ENCODE assay signal across 20 mouse cellular contexts in the genomic region with DNA sequence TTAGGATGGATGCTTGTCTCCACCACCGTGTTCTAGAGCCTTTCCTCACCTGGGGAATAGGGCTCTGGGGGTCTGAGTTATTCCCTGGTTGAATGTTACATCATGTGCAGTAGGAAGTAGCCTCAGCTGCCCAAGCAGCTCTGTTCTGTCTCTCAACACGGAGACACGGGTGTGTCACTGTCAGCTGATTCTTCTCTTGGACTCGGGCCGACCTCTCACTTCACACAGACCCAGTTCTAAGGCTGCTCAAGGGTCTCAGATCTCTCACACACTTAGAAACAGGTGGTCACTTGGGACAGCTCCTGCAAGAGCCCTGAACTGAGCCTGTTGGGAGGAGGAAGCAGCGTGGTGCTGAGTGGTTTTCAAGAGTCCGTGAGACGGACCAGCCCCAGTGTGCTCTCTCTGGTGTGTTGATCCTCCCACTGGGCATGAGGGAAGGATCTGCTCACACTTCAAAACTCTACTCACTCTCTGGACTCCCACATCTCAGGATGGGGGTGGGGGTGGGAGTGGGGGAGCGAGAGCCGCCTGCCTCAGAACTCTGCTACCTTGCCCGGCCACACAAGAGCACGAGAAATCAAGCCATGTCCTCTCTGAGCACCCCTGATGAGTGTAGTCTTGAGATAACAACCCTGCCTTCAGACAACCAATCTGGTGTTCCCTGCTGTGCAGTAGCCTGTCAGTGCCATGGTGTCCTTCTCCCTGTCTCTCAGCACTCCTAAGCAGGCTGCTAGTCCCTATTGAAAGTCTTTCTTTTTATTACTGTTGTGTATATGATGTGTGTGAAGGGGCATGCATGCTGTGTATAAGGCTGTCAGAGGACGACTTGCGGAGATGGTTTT. TPM values are rescaled to one million over a fixed set of nuclear protein-coding genes. Genes with fewer than 3 reads are reported as not detected.
"Had no signal": no experiment of that assay in that cellular context is flagged by ENCODE, and none has a peak within 500 bp of the region (broad histone marks: within the 10 kb centered on the region; RNA-seq: fewer than 3 reads in every experiment).

No protein-coding gene starts in this region.

- H3K36me3 ChIP-seq: kidney, embryonic 15.5 days; liver, embryonic 15.5 days; midbrain, embryonic 10.5 days; midbrain, embryonic 15.5 days; neural tube, embryonic 13.5 days; stomach, embryonic 15.5 days had no signal

- H3K9ac ChIP-seq: kidney, embryonic 15.5 days; liver, embryonic 15.5 days; midbrain, embryonic 15.5 days; neural tube, embryonic 13.5 days; stomach, embryonic 15.5 days had no signal

- H3K4me3 ChIP-seq: kidney, embryonic 15.5 days; liver, embryonic 15.5 days; midbrain, embryonic 10.5 days; midbrain, embryonic 15.5 days; neural tube, embryonic 13.5 days; stomach, embryonic 15.5 days had no signal

- ATAC-seq: hindbrain, postnatal 0 days; midbrain, embryonic 15.5 days had no signal

- H3K9me3 ChIP-seq: kidney, embryonic 15.5 days; liver, embryonic 15.5 days; midbrain, embryonic 10.5 days; midbrain, embryonic 15.5 days; neural tube, embryonic 13.5 days; stomach, embryonic 15.5 days had no signal

- H3K4me1 ChIP-seq: midbrain, embryonic 15.5 days; neural tube, embryonic 13.5 days; stomach, embryonic 15.5 days had no signal

- DNase-seq: kidney, adult 2 months; kidney, postnatal 14 days; left cerebral cortex, postnatal 4 days; retina, postnatal 1 day; right cerebral cortex, postnatal 4 days; spleen, adult 18-20 months; thymus, adult 2 months; thymus, postnatal 36 days had no signal

- H3K27me3 ChIP-seq: midbrain, embryonic 15.5 days; neural tube, embryonic 13.5 days; stomach, embryonic 15.5 days had no signal

- H3K27ac ChIP-seq: hindbrain, postnatal 0 days; kidney, embryonic 15.5 days; liver, embryonic 15.5 days; midbrain, embryonic 10.5 days; midbrain, embryonic 15.5 days; neural tube, embryonic 13.5 days; stomach, embryonic 15.5 days had no signal

- H3K4me2 ChIP-seq: kidney, embryonic 15.5 days; liver, embryonic 15.5 days; midbrain, embryonic 15.5 days; neural tube, embryonic 13.5 days; stomach, embryonic 15.5 days had no signal

RNA-seq across cellular contexts. Expression of gene Mixl1, which starts 12.3 kb away (rescaled TPM):
- total RNA-seq: hindbrain, postnatal 0 days; layer of hippocampus, adult 8-10 months; left cerebral cortex, adult 18-20 months; left cerebral cortex, postnatal 10 days; left cerebral cortex, postnatal 4 days had no signal
- polyA plus RNA-seq: hindbrain, postnatal 0 days; kidney, adult 2 months; large intestine, adult 2 months; neural tube, embryonic 13.5 days; testis, adult 2 months had no signal
